Mouse (Mus musculus) adrenal gland, adult 18-20 months (tissue): ENCODE measurements around the gene Clcnkb. TPM values are rescaled to one million over a fixed set of nuclear protein-coding genes. Genes with fewer than 3 reads are reported as not detected.
A peak's percentile ranks its signal among the peaks of the same experiment; 100 is the strongest.

Experiments used
- DNase-seq, 2 experiments: peaks; one replicate each; pipeline ENCODE4 v3.0.0; 2021 to 2022; ENCODE audit warnings: low spot score in 2 of 2
- long read RNA-seq, 2 experiments: library from polyadenylated mRNA; stranded (forward); transcript quantifications; one replicate each; pipeline ENCODE4 v2.0.0; 2021
- total RNA-seq, 2 experiments: library from RNA; stranded (reverse); gene quantifications; 1 replicate in 1 of 2; 2 replicates in 1 of 2; pipeline ENCODE4 v1.2.3; 2021

Clcnkb gene
- total RNA-seq: not detected
- long read RNA-seq, experiment 1: 0 reads
- long read RNA-seq, experiment 2: 0 reads

DNA sequence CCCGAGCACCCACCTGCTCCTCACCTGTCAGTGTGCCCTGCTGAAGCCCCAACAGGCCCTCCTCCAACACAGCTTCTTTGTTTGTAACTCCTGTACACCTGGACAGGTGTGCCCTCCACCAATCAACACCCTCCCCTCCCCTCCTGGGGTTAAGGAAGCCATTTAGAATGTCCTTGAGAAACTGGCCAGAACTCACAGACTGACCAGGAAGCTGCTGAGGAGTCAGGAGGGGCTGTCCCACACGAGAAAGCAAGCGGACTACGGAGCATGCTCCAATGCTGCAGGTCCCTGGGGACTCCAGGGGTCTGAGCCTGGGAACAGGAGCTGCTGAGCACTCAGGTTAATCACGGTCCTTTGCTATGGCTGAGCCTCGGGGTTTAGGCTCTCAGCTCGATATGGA is at the start of gene Clcnkb:
Gene Clcnkb (minus strand): TSS at position 91 of the 400 bp plus-strand sequence.
- no peak for DNase-seq

GRCm38 (mm10) chr4:141464722-141465121 is 48.9 kb upstream of the Clcnkb start:
- no peak for DNase-seq

DNA sequence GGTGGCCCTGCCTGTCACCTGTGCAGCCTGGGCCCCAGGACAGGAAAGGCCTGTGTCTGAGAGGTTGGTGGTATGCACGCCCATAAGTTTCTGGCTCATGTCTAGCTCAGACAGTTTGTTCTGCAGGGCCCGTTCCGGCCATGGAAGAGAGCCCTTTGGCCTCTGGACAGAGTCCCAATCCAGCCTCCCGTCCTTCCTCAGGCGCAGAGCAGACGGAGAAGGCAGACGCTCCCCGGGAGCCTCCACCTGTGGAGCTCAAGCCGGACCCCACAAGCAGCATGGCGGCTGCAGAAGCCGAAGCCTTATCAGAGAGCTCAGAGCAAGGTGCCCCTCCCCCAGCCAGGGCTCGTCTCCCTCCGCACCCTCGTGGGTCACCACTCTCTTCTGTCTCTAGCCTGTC is 47.7 kb upstream of the Clcnkb start:
- no peak for DNase-seq

GRCm38 (mm10) chr4:141461576-141461975 is 45.8 kb upstream of the Clcnkb start:
- DNase-seq: no peak

GRCm38 (mm10) chr4:141461088-141461487 is 45.3 kb upstream of the Clcnkb start:
- no peak for DNase-seq

GRCm38 (mm10) chr4:141460481-141460880 is 44.7 kb upstream of the Clcnkb start:
- no peak for DNase-seq

DNA sequence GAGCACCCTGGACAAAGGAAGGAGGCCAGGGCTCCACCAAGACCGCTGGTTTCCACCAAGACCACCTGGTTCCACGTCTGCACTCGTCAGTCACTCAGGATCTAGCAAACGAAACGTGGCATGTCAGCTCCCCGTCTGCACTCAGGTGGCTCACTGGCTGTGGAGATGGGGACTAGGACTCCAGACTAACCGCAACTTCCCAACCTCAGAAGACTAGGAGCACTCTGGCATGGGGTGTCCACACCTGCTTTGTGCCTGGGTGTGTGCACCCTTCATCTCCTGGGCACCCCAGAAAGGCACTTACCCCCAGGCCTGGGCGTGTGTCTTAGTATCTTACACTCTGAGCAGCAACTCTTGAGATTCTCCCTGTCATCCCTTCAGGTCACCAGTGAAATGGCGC is 44.0 kb upstream of the Clcnkb start:
- no peak for DNase-seq

GRCm38 (mm10) chr4:141458888-141459287 is 43.1 kb upstream of the Clcnkb start:
- DNase-seq: no peak

- no peak for DNase-seq
These were observed 42.4 kb upstream of the Clcnkb start for GRCm38 (mm10) chr4:141458236-141458635.

GRCm38 (mm10) chr4:141456193-141456938 is 40.6 kb upstream of the Clcnkb start:
- DNase-seq: no peak

DNA sequence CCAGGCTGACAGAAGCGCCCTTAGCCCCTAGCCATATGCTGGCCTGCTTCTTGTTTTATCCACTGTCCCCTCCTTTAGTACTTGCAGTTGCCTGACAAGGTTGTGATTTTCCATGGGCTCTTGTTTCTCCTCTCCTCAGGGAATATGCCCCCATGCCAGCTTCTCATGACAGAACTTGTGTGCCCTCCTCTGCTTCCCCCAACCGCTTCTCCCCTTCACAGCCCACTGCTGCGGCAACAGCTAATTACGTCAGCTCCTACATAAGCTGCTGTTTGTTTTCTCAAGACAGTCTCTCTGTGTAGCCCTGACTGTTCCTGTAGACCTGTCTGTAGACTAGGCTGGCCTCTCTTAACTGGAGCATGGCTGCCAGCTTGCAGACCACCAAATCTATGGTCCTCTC is 39.7 kb upstream of the Clcnkb start:
- DNase-seq: no peak

DNA sequence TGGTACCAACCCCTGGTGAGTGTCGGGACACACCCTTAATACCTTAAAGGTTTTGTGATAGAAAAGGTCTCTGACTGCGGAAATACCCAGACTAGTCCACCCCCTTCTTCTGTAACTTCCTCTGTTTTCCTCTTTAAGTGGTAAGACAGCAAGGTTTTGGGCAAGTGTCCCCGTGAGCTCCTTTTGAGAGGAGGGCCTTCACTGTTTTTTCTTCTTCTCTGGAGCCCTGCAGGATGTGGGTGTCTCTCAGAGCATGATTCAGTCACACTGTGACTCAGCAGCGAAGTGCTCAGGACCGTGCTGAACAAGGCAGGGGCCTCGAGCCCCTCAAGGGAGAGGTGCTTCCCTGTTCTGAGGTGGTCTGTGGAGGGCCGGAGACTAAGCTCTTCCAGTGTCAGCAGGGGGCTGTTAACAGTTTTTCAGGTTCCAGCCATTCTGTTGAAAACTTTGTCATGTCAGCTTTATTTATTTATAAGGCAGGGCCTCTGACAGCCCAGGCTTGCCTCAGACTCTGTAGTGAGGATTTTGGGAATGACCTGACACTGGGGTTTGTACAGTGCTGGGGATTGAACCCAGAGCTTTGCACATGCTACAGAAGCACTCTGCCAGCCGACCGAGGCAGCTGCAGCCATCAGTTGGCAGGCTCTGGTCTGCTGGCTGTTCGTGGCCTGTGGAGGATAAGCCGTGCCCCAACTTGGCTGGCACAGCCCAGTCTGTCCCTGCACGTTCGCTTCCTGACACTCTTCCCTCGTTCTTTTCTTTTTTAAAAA is 39.0 kb upstream of the Clcnkb start:
- DNase-seq: no peak

DNA sequence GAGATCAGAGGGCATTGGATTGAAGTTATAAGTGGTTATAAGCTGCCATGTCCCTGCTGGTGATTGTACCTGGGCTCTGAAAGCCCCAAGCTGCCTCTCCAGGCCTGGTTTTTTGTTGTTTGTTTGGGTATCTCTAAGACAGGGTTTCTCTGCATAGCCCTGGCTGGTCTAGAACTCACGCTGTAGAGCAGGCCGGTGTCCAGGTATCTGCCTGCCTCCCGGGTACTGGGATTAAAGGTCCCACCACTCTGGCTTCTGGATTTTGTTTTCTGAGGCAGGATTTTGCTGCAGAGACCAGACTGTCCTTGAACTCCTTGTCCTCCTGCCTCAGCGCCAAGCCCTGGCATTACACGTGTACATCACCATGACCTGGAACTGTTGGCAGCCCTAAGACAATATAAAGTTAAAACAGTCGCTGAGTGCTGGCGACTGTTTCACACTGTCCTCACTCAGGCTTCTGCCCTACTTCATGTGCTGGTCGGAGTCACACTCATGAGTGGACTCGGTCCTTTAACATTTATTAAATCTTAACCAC is 36.2 kb upstream of the Clcnkb start:
- DNase-seq: no peak

GRCm38 (mm10) chr4:141451251-141451650 is 35.4 kb upstream of the Clcnkb start:
- DNase-seq: no peak

DNA sequence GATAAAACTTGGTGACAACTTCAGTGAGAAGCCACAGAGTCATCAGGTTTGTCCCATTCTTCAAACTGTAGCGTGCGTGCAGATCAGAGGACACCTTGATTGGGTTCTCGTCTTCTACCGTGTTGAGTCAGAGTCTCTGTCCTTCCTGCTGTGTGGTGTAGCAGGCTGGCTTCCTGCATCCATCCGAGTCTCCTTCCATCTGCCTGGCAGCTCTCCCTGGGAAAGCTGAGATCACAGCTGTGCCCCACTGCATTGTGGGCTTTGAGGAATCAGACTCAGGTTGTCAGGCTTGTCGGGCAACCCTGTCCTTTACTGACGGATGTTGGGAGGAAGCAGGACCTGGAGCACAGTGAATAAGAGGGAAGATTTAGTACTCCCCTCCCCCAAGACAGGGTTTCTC is 30.4 kb upstream of the Clcnkb start:
- no peak for DNase-seq

GRCm38 (mm10) chr4:141445328-141445720 is 29.5 kb upstream of the Clcnkb start:
- DNase-seq: no peak

- peak; percentile 86 to 92 for DNase-seq
These were observed 28.9 kb upstream of the Clcnkb start, which contains the start of gene Zbtb17 for GRCm38 (mm10) chr4:141444451-141445327. Gene Zbtb17, plus strand, starts transcription at chr4:141444654.

- DNase-seq: no peak
These were observed 28.0 kb upstream of the Clcnkb start for GRCm38 (mm10) chr4:141443641-141444429.

DNA sequence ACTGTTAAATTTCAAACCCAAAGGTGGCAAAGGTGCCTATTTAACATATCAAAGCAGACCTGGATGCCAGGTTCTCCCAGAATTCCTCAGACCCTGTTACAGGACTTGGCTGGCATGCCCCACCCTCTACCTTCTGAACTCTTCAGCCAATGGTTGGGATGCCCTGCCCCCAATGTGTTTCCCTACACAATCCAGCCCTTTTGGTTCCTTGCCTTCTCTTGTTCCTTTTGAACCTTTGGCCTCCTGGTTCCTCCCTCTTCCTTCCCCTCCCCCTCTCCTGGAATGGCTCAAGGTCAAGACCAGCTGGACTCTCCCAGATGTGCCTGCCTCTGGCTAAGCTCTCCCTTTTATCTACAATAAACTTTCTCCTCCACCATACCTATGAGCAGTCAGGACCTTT is 25.1 kb upstream of the Clcnkb start:
- DNase-seq: no peak

GRCm38 (mm10) chr4:141439083-141439803 is 23.4 kb upstream of the Clcnkb start:
- no peak for DNase-seq
